Mouse (Mus musculus) C2C12 (cell line): ENCODE results near the gene Scrt2.

ENCODE experiments used
- CEBPB ChIP-seq: IDR thresholded peaks from one replicate; pipeline ENCODE4 v1.6.1; 2011; ENCODE audit warnings: low read depth, mild to moderate bottlenecking, control low read depth, moderate library complexity
- CTCF ChIP-seq: IDR thresholded peaks from one replicate; pipeline ENCODE4 v1.5.1; 2011; ENCODE audit not compliant: control insufficient read depth, insufficient read depth, insufficient read length
- FOSL1 ChIP-seq: IDR thresholded peaks from one replicate; pipeline ENCODE4 v1.8.0; 2011; ENCODE audit warnings: mild to moderate bottlenecking, low read length; ENCODE audit not compliant: poor library complexity, insufficient read depth, severe bottlenecking
- MAX ChIP-seq: IDR thresholded peaks from one replicate; pipeline ENCODE4 v1.6.1; 2011; ENCODE audit warnings: mild to moderate bottlenecking, control low read depth
- MYOD1 ChIP-seq: IDR thresholded peaks from one replicate; pipeline ENCODE4 v1.6.1; 2011; ENCODE audit warnings: low read depth; ENCODE audit not compliant: control insufficient read depth, insufficient read length
- USF1 ChIP-seq: IDR thresholded peaks from one replicate; pipeline ENCODE4 v1.6.1; 2011; ENCODE audit warnings: low read depth, mild to moderate bottlenecking, control low read depth, moderate library complexity

- TF ChIP-seq CTCF, result no peak
- no peak for TF ChIP-seq MAX
- TF ChIP-seq USF1, result no peak
- TF ChIP-seq CEBPB, result no peak
- TF ChIP-seq MYOD1, result no peak
- TF ChIP-seq FOSL1, result no peak
These were observed 11.6 kb downstream of the Scrt2 start for GRCm38 (mm10) chr2:152092927-152093326.
